Mouse (Mus musculus) left cerebral cortex, adult 9 months (tissue): ENCODE measurements around the gene Gng2.
A peak's percentile ranks its signal among the peaks of the same experiment; 100 is the strongest.

Experiments
- DNase-seq, 2 experiments: peaks; one replicate each; pipeline ENCODE4 v3.0.0; 2022; ENCODE audit warnings: low spot score in 2 of 2

The Gng2 gene

GRCm38 (mm10) chr14:19976421-19977270 is 781 bp downstream of the Gng2 start:
- DNase-seq = peak in 1 of 2 experiments; percentile 71

- DNase-seq = peak in 1 of 2 experiments; percentile 36
These were observed 2.4 kb downstream of the Gng2 start for GRCm38 (mm10) chr14:19974978-19975493.

- DNase-seq = no peak
These were observed 3.0 kb downstream of the Gng2 start for GRCm38 (mm10) chr14:19974429-19974828.

DNA sequence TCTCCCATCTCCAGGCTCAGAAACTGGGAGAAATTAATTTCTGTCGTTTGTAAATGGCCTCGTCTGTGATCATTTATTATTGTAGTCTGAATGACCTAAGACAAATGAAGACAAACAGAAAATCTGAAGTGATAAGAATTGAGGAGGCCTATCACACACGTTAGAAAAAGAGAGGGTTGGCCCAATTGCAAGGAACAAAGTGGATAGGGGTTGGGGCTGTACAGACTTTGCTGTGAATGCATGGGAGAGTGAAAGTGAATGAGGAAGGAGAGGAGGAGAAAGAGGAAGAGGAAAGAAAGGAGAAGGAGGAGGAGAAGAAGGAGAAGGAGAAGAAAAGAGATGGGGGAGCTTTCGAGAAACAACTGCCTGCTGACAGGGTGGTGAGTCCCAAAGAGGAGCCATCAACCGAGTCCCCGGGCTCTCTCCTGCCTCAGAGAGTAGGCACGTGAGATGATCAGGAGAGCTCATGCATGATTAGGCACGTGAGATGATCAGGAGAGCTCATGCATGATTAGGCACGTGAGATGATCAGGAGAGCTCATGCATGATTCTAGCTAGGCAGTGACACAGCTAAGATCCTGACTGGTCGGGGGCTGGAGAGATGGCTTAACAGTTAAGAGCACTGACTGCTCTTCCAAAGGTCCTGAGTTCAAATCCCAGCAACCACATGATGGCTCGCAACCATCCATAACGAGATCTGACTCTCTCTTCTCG is 5.0 kb downstream of the Gng2 start:
- DNase-seq = no peak

GRCm38 (mm10) chr14:19970845-19971244 is 6.6 kb downstream of the Gng2 start:
- DNase-seq = no peak

DNA sequence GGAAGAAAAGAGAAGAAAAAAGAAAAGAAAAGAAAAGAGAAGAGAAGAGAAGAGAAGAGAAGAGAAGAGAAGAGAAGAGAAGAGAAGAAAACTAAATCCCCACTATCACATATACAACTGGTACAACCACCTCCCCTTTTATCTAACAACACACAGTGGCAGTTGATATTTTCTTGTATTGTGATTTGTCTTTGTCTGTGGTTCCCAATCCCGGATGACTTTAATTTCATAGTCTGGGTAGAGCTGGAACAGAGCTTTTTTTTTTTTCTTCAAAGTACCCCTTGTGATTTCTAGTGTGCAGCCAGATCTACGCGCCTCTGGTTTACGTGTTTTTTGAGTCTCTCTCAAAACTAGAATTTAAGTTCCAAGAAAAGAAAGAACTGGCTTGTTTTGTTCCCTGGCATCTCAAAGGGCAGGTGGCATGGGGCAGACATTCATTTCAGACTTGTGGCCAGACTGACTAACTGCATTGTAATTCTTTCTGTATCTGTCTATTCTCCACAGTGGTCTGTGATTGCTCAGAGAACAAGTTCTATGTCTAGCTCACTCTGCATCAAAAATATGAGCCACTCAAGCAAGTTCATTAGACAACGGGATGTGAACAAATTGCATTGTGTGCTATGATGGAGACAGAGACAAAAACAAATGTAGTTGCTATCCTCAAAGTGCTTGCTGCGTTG is 7.2 kb downstream of the Gng2 start:
- no peak for DNase-seq

DNA sequence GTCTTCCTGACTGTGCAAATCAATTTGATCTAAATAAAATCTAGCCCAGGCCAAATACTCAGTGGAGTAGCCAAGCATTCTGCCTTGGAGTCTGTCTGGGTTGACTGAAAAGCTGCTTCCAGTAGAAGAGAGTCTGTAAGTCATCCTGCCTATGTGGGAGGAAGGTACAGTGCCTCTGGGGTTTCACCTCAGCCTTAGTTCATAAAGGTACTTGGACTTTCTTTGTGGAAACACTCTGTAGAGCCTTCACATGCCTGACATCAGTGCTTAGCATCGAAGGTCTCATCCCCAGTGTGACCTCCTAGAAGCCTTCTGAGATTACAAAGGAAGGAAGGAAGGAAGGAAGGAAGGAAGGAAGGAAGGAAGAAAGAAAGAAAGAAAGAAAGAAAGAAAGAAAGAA is 7.9 kb downstream of the Gng2 start:
- no peak for DNase-seq

GRCm38 (mm10) chr14:19969011-19969521 is 8.4 kb downstream of the Gng2 start:
- DNase-seq = no peak

GRCm38 (mm10) chr14:19968321-19969010 is 9.0 kb downstream of the Gng2 start:
- no peak for DNase-seq

DNA sequence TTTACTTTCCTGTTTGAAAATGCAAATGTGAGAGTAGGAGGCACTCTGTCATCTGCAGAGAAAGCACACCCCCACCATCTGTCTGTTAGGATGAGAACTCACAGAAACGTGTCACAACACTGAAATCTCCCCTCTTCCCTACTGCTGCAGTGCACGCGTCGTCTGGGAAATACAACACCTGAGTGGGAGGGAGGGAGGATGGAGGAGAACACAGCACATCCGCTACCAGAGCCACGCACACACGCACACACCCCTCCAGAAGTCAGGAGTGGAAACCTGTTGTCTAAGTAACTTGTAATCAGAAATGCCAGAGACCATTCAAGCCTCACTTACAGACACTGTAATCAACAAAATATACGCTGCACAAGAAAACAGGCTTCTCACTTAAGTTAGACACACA is 9.9 kb downstream of the Gng2 start:
- DNase-seq = peak in 1 of 2 experiments; percentile 55

DNA sequence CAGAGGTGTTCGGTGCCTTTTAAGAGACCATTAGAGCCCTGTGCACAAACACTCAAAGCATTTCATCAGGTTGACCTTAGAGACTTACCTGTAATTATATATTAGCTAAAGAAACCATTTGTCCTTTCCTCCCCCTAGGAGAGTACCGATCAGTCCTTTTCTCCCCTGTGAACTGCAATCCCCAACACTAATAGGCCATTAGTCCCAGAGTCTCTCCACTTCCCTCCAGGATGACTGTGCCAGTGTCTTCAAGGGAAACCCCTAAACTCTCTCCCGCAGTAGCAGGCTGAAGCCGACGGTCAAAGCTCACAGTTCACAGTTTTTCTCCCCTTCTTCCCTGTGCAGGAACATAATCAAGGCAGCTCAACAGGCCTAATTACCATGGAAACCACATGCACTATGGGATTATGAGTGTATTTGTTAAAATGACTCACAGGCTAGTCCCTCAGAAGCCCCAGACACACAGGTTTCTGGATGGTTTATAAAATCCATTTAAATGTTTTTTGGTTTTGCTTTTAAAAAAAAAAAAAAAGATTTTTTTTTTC is 13.4 kb downstream of the Gng2 start:
- no peak for DNase-seq

GRCm38 (mm10) chr14:19961924-19962915 is 15.2 kb downstream of the Gng2 start:
- DNase-seq = no peak

DNA sequence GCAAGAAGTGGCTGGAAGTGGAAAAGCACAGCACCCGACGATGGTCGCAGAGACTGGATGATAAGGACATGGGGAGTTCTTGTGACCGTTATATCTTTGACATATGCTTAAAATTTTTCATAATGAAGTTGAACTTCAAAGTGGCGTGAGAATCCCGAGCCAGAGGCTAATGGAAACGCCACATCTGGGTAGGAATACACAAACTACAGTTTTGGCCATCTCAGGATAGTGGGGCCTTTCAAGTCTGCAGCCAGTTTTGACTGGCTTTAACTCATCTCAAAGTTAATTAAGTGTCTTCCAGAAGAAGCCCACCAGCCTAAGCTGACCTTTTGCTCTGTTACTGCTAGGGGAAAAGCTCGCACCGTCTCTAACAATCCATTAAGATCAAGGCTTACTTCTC is 17.6 kb downstream of the Gng2 start:
- no peak for DNase-seq

GRCm38 (mm10) chr14:19955077-19955476 is 22.4 kb downstream of the Gng2 start:
- no peak for DNase-seq

GRCm38 (mm10) chr14:19950812-19951211 is 26.6 kb downstream of the Gng2 start:
- no peak for DNase-seq

DNA sequence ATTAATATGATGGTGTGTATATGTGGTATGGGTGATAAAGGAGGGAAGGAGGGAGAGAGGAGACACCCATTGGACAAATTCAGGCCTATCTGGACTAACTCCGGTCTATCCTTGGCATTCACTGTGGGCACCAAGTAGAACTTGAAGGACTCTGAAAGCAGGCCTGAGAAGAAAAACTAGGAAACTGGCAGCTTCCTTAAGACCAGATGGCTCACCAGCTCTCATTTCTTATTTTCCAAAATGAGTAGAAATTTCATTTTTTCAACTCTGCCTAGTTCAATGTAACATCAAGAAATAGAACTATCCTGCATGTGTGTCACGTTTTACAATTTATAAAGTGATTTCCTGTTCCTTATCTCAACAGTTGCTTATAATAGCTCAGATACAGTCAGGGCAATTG is 28.0 kb downstream of the Gng2 start:
- DNase-seq = no peak

DNA sequence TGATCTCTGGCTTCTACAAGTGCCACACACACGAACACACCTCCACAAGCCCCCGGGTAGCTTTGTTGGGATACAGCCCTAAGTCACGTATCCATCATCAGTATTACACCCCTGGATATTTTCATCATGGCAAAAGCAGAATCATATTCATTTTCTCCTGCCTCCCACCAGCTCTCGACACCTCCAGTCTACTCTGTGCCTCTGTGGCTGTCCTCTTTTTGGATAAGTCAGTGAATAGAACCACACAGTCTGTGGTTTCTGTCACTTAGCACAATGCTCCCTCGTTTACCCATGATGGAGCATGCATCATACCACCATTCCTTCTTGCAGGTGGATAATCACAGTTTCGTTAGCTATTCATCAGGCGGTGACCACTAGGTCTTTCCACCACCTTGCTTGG is 31.2 kb downstream of the Gng2 start:
- DNase-seq = no peak

- DNase-seq = no peak
These were observed 34.7 kb downstream of the Gng2 start for GRCm38 (mm10) chr14:19942732-19943131.

- no peak for DNase-seq
These were observed 35.1 kb downstream of the Gng2 start for GRCm38 (mm10) chr14:19942329-19942728.

DNA sequence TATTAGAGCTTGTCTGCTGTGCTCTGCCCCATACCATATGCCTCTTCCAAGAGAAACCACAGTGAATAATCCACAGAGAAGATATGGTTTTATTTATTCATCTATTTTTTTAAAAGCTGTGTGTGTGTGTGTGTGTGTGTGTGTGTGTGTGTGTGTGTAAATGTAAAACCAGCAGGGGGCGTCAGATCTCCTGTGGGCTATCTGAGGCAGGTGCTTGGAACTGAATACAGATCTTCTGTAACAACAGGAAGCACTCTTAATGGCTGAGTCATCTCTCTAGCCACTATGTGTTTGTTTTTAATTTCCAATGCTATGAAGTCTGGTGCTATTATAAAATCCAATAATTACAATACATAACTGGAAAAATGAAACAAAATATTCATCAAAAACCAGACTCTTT is 37.4 kb downstream of the Gng2 start:
- DNase-seq = no peak
